Mouse (Mus musculus) cerebellum, adult 2 months (tissue): Measurements from ENCODE around the gene Dnajb3. TPM values are rescaled to one million over a fixed set of nuclear protein-coding genes. Genes with fewer than 3 reads are reported as not detected.

Experiments used
- DNase-seq, 2 experiments: peaks; one replicate each; pipeline ENCODE4 v3.0.0; 2021
- H3K27ac ChIP-seq: fragments of 200-500 bp; 2 replicates; pipeline ENCODE4 v1.5.1; 2012; ENCODE audit warnings: low read length, control low read depth, inconsistent platforms; ENCODE audit not compliant: insufficient read depth
- H3K27me3 ChIP-seq: fragments of 200-500 bp; 2 replicates; pipeline ENCODE4 v1.6.1; 2012; ENCODE audit warnings: inconsistent platforms, mild to moderate bottlenecking, low read length, moderate library complexity; ENCODE audit not compliant: control insufficient read depth, insufficient read depth
- H3K4me1 ChIP-seq: fragments of 200-500 bp; 2 replicates; pipeline ENCODE4 v1.6.1; 2011; ENCODE audit warnings: low read length; ENCODE audit not compliant: control insufficient read depth, insufficient read depth
- H3K4me3 ChIP-seq: fragments of 200-500 bp; replicated peaks from 2 replicates; pipeline ENCODE3; 2011; ENCODE audit warnings: mild to moderate bottlenecking, low read depth, low read length, control low read depth; ENCODE audit not compliant: insufficient read depth
- CTCF ChIP-seq: fragments of 200-500 bp; IDR thresholded peaks from 2 replicates; pipeline ENCODE4 v1.5.1; 2011; ENCODE audit warnings: low read depth, mild to moderate bottlenecking, control low read depth, low read length, moderate library complexity, borderline replicate concordance; ENCODE audit not compliant: insufficient read depth
- POLR2A ChIP-seq: fragments of 200-500 bp; IDR thresholded peaks from 2 replicates; pipeline ENCODE4 v1.6.1; 2011; ENCODE audit warnings: low read length, control low read depth, borderline replicate concordance; ENCODE audit not compliant: insufficient read depth
- WGBS: fragments of 180-500 bp; shearing (Covaris S2); methylation state at CpG from one replicate; pipeline ENCODE4 v1.1.7; 2018; 5-methylcytosine and 5-hydroxymethylcytosine counted together
- polyA plus RNA-seq: library from polyadenylated mRNA; depleted of rRNA; stranded (reverse); fragments of >200 nt; gene quantifications from 2 replicates; pipeline ENCODE4 v1.2.3, GENCODE M21; 2012

The Dnajb3 gene
- polyA plus RNA-seq, 1 experiment, result 3.5 TPM

GRCm38 (mm10) chr1:88246386-88246785 lies 40.8 kb upstream of the Dnajb3 start:
- 47% methylated on average over 6 of the region's 6 CpGs for WGBS
- Histone ChIP-seq H3K4me3 (no peak overlapping the region), H3K27ac (no peak overlapping the region), H3K4me1 (no peaks in the 10 kb centered on the region), H3K27me3 (no peaks in the 10 kb centered on the region)
- TF ChIP-seq CTCF (no peak), POLR2A (no peak)
- no peak for DNase-seq

GRCm38 (mm10) chr1:88245881-88246280 lies 40.3 kb upstream of the Dnajb3 start:
- no peak overlapping the region for H3K4me3 ChIP-seq
- TF ChIP-seq POLR2A, result no peak
- TF ChIP-seq CTCF, result no peak
- no peak for DNase-seq
- 77% methylated on average over 6 of the region's 6 CpGs for WGBS
- no peak overlapping the region for H3K27ac ChIP-seq
- no peaks in the 10 kb centered on the region for H3K4me1 ChIP-seq
- H3K27me3 ChIP-seq, result no peaks in the 10 kb centered on the region

GRCm38 (mm10) chr1:88243861-88244260 lies 38.3 kb upstream of the Dnajb3 start:
- WGBS, result 61% methylated on average over 5 of the region's 5 CpGs
- no peak for DNase-seq
- TF ChIP-seq CTCF, result no peak

GRCm38 (mm10) chr1:88240579-88240978 lies 35.0 kb upstream of the Dnajb3 start:
- no peaks in the 10 kb centered on the region for H3K27me3 ChIP-seq
- no peaks in the 10 kb centered on the region for H3K4me1 ChIP-seq
- no peak overlapping the region for H3K27ac ChIP-seq
- 65% methylated on average over 4 of the region's 4 CpGs for WGBS
- H3K4me3 ChIP-seq, result no peak overlapping the region
- no peak for TF ChIP-seq CTCF
- no peak for TF ChIP-seq POLR2A
- no peak for DNase-seq

More at GRCm38 (mm10) chr1:88243861-88244260, 38.3 kb upstream of the Dnajb3 start:
- Histone ChIP-seq H3K4me1 (no peaks in the 10 kb centered on the region), H3K27me3 (no peaks in the 10 kb centered on the region), H3K4me3 (no peak overlapping the region), H3K27ac (no peak overlapping the region)

GRCm38 (mm10) chr1:88240072-88240471 lies 34.5 kb upstream of the Dnajb3 start:
- Histone ChIP-seq H3K4me3 (no peak overlapping the region), H3K4me1 (no peaks in the 10 kb centered on the region)
- 71% methylated on average over 5 of the region's 5 CpGs for WGBS

GRCm38 (mm10) chr1:88238771-88239170 lies 33.2 kb upstream of the Dnajb3 start:
- no peak for DNase-seq
- TF ChIP-seq CTCF, result no peak
- no peak for TF ChIP-seq POLR2A
- no peak overlapping the region for H3K27ac ChIP-seq
- no peaks in the 10 kb centered on the region for H3K27me3 ChIP-seq
- no peaks in the 10 kb centered on the region for H3K4me1 ChIP-seq
- no peak overlapping the region for H3K4me3 ChIP-seq
- 63% methylated on average over 6 of the region's 6 CpGs for WGBS

More at GRCm38 (mm10) chr1:88240072-88240471, 34.5 kb upstream of the Dnajb3 start:
- TF ChIP-seq POLR2A (no peak), CTCF (no peak)
- Histone ChIP-seq H3K27ac (no peak overlapping the region), H3K27me3 (no peaks in the 10 kb centered on the region)
- no peak for DNase-seq

- 72% methylated on average over 5 of the region's 5 CpGs for WGBS
- no peaks in the 10 kb centered on the region for H3K27me3 ChIP-seq
- no peak overlapping the region for H3K4me3 ChIP-seq
- no peak overlapping the region for H3K27ac ChIP-seq
- DNase-seq, result no peak
- no peaks in the 10 kb centered on the region for H3K4me1 ChIP-seq
- TF ChIP-seq POLR2A, result no peak
- TF ChIP-seq CTCF, result no peak
These were observed 31.7 kb upstream of the Dnajb3 start for GRCm38 (mm10) chr1:88237311-88237710.

- no peaks in the 10 kb centered on the region for H3K27me3 ChIP-seq
- TF ChIP-seq CTCF, result no peak
- TF ChIP-seq POLR2A, result no peak
- 49% methylated on average over 4 of the region's 4 CpGs for WGBS
These were observed 30.4 kb upstream of the Dnajb3 start for GRCm38 (mm10) chr1:88235894-88236415.

More at GRCm38 (mm10) chr1:88235894-88236415, 30.4 kb upstream of the Dnajb3 start:
- Histone ChIP-seq H3K4me3 (no peak overlapping the region), H3K4me1 (no peaks in the 10 kb centered on the region), H3K27ac (no peak overlapping the region)
- DNase-seq, result no peak
